Mouse (Mus musculus) liver, adult (tissue): ENCODE data around the gene Col2a1.

Source experiments
- GATA4 ChIP-seq: IDR thresholded peaks from 2 replicates; pipeline ENCODE4 v1.6.1; 2014; ENCODE audit warnings: mild to moderate bottlenecking, low read length; ENCODE audit not compliant: insufficient replicate concordance

The Col2a1 gene

DNA sequence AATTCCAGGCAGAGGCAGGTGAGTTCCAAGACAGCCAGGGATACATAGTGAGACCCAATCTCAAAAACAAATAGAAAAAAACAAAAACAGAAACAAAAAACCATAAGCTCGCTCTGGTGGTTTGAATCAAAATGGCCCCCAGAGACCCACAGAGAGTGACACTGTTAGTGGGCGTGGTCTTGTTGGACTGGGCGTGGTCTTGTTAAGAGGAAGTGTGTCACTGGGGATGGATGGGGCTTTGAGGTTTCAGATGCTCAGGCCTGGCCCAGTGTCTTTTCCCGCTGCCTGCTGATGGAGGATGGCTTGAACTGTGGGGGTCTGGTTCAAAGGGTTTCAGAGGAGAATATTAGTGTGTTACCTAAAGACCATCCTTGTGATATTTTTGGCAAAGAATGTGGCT is 13.4 kb upstream of the Col2a1 start:
- TF ChIP-seq GATA4, result no peak

DNA sequence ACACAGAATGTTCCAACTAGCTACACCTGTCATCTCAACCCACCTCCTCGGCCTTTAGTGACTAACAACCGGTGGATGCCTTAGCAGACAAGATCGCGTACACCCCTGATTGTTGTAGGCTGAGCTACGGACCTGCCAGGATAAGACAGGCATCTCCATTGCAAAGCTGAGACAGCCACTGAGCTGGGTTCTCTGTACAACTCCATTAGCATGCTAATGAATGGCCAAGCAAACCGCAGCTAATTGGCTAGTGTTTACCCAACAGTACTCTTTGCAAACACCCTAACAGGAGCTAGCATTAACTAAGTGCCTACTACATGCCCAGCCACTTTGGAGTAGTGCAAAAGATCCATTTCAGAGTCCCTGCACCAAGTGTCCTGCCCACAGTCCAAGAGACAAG is 8.3 kb upstream of the Col2a1 start:
- TF ChIP-seq GATA4, result no peak

DNA sequence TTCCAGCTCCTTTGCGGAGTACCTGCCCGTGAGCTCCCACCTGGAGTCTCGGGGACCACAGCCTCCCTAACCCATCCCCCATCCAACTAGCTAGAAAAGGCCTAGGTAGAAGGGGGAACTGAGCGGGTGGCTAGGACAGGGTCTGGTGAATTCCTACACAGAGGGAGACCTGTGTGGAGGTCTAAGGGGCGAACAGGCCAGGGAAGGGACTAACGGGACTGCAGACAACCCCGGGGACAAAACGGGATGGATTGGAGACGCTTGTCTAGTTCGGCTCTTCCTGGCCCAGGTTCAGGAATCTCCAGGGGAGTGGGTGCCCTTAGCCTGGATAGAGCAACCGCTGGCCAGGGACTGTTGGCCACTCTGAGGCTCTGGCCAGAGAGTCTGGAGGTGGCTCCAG is 686 bp upstream of the Col2a1 start:
- TF ChIP-seq GATA4, result no peak

DNA sequence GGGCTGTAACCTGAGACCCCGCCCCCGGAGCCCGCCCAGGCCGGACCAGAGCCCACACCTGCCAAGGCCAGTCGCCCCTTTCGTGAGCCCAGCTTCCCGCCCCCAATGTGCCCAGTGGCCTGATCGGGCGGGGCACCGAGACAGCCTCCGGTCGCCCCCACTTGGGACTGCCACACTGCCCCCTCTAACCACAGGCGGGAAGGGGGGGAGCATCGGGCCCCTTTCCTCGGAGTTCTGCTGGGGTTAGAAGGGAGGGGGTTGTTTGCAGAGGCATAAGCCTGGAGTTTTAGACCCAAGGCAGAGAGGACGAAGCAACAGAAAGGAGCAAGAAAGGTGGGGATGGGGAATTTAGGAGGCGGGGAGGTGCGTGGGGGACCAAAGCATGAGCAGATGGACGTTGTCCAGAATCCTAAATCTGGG is 255 bp upstream of the Col2a1 start:
- no peak for TF ChIP-seq GATA4

DNA sequence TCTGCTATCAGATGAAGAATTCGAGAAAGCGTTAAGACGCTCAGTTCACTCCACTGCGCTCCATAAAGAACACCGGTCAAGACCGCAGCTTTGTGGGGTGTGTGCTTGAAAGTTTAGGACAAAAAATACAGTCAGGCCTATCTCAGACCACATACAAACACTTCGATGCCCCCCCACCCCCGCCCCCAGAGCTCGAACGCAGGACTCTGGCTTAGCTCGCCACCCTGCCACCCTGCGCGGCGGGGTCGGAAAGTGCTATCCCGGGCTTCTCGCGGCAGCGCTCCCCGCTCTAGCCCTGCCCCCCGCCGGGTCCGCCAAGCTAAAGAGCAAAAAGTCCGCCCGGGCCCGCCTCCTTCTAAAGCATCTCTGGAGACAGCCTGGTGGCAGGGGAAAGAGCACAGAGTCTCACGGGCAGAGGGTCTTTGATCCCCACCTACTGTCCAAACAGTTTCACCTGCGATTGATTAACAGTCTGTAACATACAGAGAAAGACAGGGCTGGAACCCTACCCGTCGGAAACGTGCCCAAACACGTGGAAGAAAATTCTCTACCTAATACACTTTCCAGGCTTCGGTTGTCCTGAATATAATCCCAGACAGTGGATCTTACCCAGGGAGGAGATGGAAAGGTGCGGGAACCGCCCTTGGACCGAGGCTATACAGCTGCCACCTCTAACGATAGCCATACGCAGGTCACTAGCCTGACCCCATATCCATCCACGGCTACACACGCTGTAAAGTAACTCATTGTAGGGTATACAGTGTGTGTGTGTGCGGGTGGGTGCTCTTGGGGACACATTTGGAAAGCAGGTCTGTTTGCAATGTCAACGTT is 1.3 kb downstream of the Col2a1 start:
- TF ChIP-seq GATA4, result no peak

DNA sequence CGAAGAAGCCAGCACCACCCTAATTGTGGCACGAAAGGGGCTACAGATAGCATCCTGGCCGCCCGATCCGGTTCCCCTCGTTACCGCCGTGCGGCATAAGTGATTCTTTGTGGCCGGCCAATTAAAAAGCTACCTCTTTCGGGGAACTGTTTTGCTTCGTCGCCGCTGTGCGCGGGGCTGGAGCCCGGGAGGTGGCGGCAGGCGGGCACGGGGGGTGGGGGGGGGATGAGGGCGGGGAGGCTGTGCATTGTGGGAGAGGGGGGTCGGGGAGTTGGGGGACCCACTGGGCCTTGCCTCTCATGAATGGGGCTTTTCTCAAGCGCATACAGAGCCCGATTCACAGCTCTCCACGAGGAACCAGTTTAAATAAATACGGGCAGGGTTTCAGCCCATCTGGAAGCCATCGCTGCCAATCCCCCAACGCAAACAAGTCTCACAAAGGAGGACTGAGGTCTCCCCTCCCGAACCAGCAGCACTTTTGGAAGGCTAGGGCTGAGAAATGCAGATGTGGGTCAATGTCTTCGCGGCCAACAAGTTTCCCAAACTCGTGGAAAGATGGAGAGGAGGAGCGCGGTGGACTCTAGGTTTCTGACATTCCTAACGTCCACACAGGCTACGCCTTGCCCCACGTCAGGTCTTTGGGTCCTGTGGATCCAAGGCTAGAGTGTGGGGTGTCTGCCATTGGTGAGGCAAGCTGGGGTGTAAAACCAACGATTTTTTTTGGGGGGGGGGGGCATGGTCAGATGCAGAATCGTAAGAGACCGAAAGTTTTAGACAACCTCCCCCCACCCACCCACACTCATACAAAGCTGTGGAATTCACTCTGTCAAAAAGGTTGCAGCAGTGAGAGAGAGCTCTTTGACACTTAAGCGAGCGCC is 2.1 kb downstream of the Col2a1 start:
- TF ChIP-seq GATA4, result no peak

DNA sequence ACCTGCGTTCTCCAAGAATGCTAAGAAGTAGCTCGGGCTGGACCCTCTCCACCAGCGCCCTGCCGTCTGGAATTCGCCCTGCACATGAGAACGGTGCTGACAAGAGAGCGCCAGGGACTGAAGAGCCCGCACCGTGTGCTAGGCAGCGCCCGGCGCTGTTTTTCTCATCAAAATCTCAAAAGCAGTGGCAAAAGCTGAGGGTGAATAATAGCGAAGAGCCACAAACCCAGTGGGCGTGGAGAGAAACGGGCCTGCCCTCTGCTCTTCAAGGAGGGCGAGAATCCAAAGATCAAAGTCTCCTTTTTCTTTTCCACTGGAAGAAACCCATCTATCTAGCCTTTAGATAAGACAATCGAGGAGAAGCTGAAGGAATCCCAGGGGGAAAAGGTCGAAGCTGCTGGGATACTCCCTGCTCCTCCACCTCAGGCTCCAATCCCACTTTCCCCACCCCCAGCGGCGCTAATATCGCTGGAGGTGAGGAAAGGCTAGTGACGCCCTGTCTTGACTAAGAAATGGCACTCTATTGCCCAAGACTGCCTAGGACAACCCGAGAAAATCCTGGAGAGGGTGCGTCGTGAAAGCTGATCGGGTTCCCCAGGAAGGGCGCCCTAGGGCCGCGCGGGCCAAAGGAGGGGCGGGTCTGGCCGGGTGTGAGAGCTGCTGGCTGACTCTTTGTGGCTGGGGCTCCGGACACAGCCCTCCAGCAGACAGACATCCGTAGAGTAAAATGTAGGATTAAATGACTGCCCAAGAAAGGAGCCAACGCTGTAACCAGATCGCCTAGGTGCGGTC is 3.0 kb downstream of the Col2a1 start:
- no peak for TF ChIP-seq GATA4

DNA sequence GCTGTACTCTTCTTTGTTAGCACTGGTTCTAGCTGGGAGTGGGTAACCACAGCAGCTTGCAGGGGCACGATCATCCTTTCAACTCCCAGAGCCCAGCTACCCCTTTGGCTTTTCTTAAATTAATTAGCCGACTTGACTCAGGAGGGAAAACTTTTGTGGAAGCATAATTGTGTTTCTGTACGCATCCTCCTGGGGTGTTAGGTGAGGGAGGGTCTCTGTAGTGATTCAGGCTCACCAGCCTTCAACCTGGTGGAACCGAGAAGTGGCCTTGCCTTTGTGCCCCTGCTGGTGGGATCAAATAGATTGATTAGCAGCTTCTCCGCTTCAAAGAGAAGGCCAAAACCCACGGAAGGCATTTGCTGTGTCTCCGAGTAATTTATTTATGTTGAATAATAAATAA is 4.5 kb downstream of the Col2a1 start:
- no peak for TF ChIP-seq GATA4

DNA sequence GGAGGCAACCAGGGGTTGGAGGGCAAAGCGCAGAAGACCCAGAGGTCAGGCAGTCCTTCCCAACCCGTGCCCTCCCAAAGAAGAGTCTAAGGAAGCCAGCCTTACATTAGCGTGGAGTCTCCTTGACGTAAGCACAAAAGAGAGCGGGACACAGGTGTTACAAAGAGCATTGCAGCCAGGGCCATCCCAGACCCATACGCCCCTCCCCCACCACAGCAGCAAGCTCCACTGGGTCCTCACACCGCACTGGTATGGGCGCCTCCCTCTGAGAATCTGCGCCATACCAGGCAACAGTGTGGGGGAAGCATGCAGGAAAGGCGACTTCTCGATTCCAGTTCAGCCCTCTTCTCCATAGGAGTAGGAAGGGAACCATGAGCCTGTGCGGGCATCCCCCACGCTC is 4.9 kb downstream of the Col2a1 start:
- TF ChIP-seq GATA4, result no peak

DNA sequence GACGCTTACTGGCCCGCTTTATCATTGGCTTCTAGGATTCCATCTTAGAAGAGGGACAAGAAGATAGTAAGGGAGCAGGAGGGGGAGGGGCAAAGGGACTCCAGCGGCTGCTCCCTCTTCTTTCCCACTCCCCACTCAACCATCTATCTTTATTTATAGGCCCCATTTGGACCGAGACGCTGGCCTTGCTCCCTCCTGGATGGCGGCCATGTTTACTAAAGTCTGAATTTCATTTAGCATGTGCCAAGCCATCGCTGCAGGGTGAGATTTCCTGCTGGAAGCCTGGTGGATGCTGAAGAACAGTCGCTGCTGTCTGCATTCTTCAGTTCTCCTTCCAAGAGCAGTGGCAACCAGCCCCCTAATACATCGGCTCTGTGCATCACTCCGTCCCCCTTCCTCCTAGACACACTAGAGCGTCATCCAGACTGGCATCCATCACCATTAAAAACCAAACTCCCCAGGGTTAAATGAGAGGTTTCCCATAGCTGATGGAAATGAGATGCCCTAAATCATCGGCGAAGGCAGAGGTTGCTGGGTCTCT is 7.7 kb downstream of the Col2a1 start:
- no peak for TF ChIP-seq GATA4

DNA sequence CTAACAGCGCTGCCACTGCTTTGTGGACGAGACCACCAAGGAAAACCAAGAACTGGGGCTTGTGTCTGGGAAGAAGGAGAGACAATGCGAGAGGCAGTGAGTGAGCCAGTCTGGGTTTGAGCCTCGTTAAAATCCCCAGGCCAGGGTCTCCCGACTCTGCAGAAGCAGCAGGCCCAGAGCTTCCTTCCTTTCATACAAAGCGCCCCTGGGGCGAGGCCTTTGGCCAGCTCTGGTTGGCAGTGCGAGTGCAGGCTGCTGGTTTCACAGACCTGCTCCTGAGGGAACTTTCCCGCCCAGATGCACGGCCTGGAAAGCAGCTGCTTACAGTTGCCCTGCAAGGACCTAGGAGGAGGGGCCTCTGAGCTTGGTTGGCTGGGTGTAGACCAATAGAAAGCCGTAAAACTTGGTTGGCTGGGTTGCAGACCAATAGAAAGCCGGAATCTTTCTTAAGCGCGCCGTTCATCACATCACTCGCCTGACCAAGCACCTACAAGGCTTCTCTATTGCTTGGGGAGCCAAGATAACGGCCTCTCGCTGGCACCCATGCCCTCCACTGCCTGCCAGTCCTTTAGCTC is 11.7 kb downstream of the Col2a1 start:
- no peak for TF ChIP-seq GATA4

DNA sequence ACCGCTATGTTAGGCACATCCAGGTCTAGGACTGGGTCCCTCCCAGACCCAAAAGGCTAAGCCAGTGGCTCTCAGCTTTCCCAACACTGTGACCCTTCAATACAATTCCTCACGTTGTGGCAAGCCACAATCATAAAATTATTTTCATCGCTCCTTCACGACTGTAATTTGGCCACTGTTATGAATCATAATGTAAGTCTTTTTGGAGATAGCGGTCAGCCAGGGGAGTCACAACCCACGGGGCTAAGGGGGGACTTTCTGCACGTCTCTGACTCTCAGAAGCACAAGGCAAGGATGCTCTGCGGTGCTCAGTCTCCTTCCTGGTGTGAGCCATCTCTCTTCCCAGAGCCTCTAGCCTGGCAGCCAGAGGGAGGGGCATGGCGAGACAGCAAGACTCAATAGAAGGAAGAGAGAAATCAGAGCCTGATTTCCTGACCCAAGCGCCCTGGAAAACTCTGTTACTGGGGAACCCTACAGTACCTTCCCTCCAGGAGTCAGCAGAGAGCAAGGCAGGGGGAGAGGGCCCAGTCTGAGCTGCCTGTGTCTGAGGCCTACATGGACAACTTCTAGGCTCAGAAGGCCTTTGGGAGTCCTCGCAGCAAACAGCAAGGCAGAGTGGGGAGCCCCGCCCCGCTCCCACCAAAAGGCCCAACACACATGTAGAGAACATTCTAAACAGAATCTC is 12.3 kb downstream of the Col2a1 start:
- no peak for TF ChIP-seq GATA4

DNA sequence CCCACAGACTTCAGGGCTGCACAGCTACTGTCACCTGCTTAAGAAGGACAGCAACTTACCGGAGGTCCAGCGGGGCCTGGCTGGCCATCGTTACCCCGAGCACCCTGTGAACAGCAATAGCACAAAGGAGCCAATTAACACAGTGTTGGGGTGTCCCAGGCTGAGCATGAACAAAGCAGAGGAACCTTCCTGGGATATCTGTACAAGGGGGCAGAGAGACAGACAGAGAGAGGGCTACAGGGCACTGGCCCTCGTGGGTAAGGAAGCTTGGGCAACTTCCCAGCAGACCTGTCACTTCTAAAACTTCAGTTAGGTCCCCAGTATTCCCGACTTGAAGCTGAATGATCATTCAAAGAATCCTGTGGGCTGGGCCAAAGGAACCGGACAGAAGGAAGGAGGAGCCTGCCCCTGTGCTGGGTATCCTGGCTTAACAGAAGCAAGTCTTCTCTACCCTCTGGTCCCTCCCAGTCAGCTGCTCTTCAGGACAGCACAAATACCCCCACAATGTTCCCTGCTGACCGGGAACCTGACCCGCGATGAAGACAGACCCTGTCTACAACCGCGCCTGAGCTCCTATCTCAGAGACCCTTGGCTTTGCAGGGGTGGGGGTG is 13.1 kb downstream of the Col2a1 start:
- TF ChIP-seq GATA4, result no peak

DNA sequence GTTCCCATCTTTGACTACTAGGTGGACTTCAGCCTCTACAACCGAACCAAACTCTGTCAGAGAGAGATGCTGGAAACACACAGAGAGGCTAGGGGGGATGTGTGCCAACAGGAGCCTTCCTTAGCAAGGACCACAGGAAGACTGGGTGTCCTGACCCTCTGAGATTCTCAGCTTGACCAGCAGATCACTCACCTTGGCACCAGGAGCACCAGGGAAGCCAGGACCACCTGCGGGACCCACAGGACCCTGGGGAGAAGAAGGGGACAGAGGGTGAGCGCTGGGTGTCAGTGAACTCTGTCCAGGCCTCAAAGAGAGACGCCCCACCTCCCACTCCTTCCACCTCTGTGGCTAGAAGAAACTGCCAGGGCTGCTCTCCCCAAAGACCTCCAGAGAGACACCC is 13.8 kb downstream of the Col2a1 start:
- TF ChIP-seq GATA4, result no peak

DNA sequence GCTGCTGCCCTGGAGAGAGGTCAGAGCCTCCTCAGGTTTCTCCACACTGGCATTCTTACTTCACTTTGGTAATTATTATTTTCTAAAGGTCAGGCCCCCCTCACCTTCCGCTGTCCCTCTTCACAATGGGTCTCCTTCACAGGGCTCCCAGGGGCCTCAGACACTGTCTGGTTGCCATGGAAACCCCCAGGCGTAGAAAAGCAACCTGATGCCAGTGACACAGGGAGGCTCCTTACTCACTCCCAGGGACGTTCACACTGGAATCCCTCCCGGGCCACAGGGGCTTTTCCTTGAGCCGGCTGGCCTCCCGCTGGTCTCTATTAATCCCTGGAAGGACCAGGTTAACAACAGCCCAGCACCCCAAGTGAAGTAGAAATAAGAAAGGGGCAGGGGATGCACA is 14.4 kb downstream of the Col2a1 start:
- TF ChIP-seq GATA4, result no peak
